Mouse (Mus musculus) heart, postnatal 0 days (tissue): ENCODE results near the gene Bbs9.

Experiments
- CTCF ChIP-seq: IDR thresholded peaks from 2 replicates; pipeline ENCODE4 v1.5.1; 2016; ENCODE audit warnings: antibody characterized with exemption, control low read depth, low read depth
- EP300 ChIP-seq: IDR thresholded peaks from 2 replicates; pipeline ENCODE4 v1.6.1; 2016; ENCODE audit warnings: antibody characterized with exemption, low read depth

DNA sequence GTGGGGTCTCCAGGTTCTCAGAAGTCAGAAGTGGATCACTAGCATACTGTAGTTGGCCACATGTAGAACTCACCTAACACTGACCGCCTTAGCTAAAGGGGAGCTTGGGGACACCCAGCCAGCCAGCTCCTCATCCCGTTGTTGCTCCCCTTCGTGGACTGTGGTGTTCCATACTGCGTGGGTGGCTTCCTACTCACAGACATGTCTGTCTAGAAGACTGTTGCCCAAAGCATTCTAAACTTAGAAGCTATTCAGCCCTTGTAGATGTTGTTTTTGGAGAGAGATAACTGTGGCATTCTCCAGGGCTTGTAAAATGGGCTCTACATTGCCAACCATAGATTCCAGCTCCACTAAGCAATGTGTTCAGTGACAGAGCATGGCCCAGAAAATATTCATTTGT is 310.5 kb downstream of the Bbs9 start:
- TF ChIP-seq EP300 (no peak), CTCF (no peak)
